Mouse (Mus musculus) lung, embryonic 14.5 days (tissue): ENCODE measurements around the gene Gan. TPM values are rescaled to one million over a fixed set of nuclear protein-coding genes. Genes with fewer than 3 reads are reported as not detected.

Experiments
- ATAC-seq: fragments of 200-750 bp; cut with Nextera tagmentation; 2 replicates; pipeline ENCODE4 v1.8.0; 2017; ENCODE audit warnings: mild to moderate bottlenecking, moderate TSS enrichment, moderate library complexity; ENCODE audit not compliant: insufficient read depth
- DNase-seq: peaks from one replicate; pipeline ENCODE4 v3.0.0-alpha.2; 2015
- H3K27ac ChIP-seq: fragments of 300-500 bp; sonication (generic); 2 replicates; pipeline ENCODE4 v1.5.1; 2014; ENCODE audit warnings: low read depth, mild to moderate bottlenecking, moderate library complexity
- H3K27me3 ChIP-seq: fragments of 300-500 bp; sonication (generic); 2 replicates; pipeline ENCODE4 v1.6.1; 2014; ENCODE audit warnings: low read length, control low read depth; ENCODE audit not compliant: insufficient read depth
- H3K36me3 ChIP-seq: fragments of 300-500 bp; sonication (generic); 2 replicates; pipeline ENCODE4 v1.6.1; 2014; ENCODE audit warnings: control low read depth; ENCODE audit not compliant: insufficient read depth
- H3K4me1 ChIP-seq: fragments of 300-500 bp; sonication (generic); 2 replicates; pipeline ENCODE4 v1.6.1; 2014; ENCODE audit warnings: antibody characterized with exemption, control low read depth; ENCODE audit not compliant: insufficient read depth
- H3K4me2 ChIP-seq: fragments of 300-500 bp; sonication (generic); 2 replicates; pipeline ENCODE4 v1.6.1; 2014; ENCODE audit warnings: mild to moderate bottlenecking
- H3K4me3 ChIP-seq: fragments of 300-500 bp; sonication (generic); 2 replicates; pipeline ENCODE4 v1.5.1; 2014; ENCODE audit warnings: low read depth, low read length
- H3K9ac ChIP-seq: fragments of 300-500 bp; sonication (generic); 2 replicates; pipeline ENCODE4 v1.6.1; 2014
- H3K9me3 ChIP-seq: fragments of 300-500 bp; sonication (generic); 2 replicates; pipeline ENCODE4 v1.6.1; 2016; ENCODE audit warnings: low read depth, low read length, control low read depth
- CTCF ChIP-seq: IDR thresholded peaks from 2 replicates; pipeline ENCODE4 v1.5.1; 2016; ENCODE audit warnings: antibody characterized with exemption, low read depth
- WGBS: fragments of 180-500 bp; shearing (Covaris S2); extraction: QIAGEN DNeasy Blood & Tissue Kit; methylation state at CpG from one replicate; pipeline ENCODE4 v1.1.7; 2014; 5-methylcytosine and 5-hydroxymethylcytosine counted together
- polyA plus RNA-seq: library from polyadenylated mRNA; unstranded; fragments of >200 nt; fragmentation: Nextera tagmentation; extraction: Ambion mirVana; gene quantifications from 2 replicates; pipeline ENCODE4 v1.2.1, GENCODE M21; 2014

Gan gene
- polyA plus RNA-seq, 1 experiment from 2014 or later: 3.3 TPM

GRCm38 (mm10) chr8:117236531-117236930 is 78.6 kb downstream of the Gan start:
- Histone ChIP-seq H3K9me3 (no peaks in the 10 kb centered on the region), H3K4me2 (no peak overlapping the region), H3K27ac (no peak overlapping the region), H3K4me3 (no peak overlapping the region), H3K4me1 (no peaks in the 10 kb centered on the region), H3K9ac (no peak overlapping the region), H3K36me3 (no peaks in the 10 kb centered on the region), H3K27me3 (no peaks in the 10 kb centered on the region)
- WGBS: 90% methylated on average over 4 of the region's 4 CpGs
- TF ChIP-seq CTCF: no peak
- ATAC-seq: no peak
- no peak for DNase-seq

- Histone ChIP-seq H3K4me3 (no peak overlapping the region), H3K9me3 (no peaks in the 10 kb centered on the region), H3K4me1 (no peaks in the 10 kb centered on the region), H3K9ac (no peak overlapping the region), H3K27ac (no peak overlapping the region), H3K4me2 (no peak overlapping the region), H3K27me3 (no peaks in the 10 kb centered on the region), H3K36me3 (no peaks in the 10 kb centered on the region)
- WGBS: 73% methylated on average over 5 of the region's 5 CpGs
- no peak for ATAC-seq
- TF ChIP-seq CTCF: no peak
- no peak for DNase-seq
These were observed 82.4 kb downstream of the Gan start for GRCm38 (mm10) chr8:117240326-117240725.

- Histone ChIP-seq H3K4me2 (no peak overlapping the region), H3K4me1 (no peaks in the 10 kb centered on the region), H3K36me3 (no peaks in the 10 kb centered on the region), H3K27me3 (no peaks in the 10 kb centered on the region), H3K9me3 (no peaks in the 10 kb centered on the region), H3K4me3 (no peak overlapping the region), H3K27ac (no peak overlapping the region), H3K9ac (no peak overlapping the region)
- 67% methylated on average over 5 of the region's 5 CpGs for WGBS
- ATAC-seq (no peak), DNase-seq (no peak)
- no peak for TF ChIP-seq CTCF
These were observed 83.0 kb downstream of the Gan start for GRCm38 (mm10) chr8:117240841-117241494.

GRCm38 (mm10) chr8:117241848-117242247 is 83.9 kb downstream of the Gan start:
- ATAC-seq (no peak), DNase-seq (no peak)
- no peaks in the 10 kb centered on the region for H3K4me1 ChIP-seq
- no peak overlapping the region for H3K4me3 ChIP-seq
- H3K9ac ChIP-seq: no peak overlapping the region
- WGBS: 37% methylated on average over 3 of the region's 3 CpGs
- H3K36me3 ChIP-seq: no peaks in the 10 kb centered on the region
- H3K9me3 ChIP-seq: no peaks in the 10 kb centered on the region
- no peaks in the 10 kb centered on the region for H3K27me3 ChIP-seq
- TF ChIP-seq CTCF: no peak
- H3K27ac ChIP-seq: no peak overlapping the region
- H3K4me2 ChIP-seq: no peak overlapping the region

- no peaks in the 10 kb centered on the region for H3K27me3 ChIP-seq
- H3K4me1 ChIP-seq: no peaks in the 10 kb centered on the region
- H3K9me3 ChIP-seq: no peaks in the 10 kb centered on the region
- H3K9ac ChIP-seq: no peak overlapping the region
- TF ChIP-seq CTCF: no peak
- no peak for ATAC-seq
- 49% methylated on average over 6 of the region's 6 CpGs for WGBS
- DNase-seq: no peak
- no peak overlapping the region for H3K4me3 ChIP-seq
- no peak overlapping the region for H3K27ac ChIP-seq
- H3K4me2 ChIP-seq: no peak overlapping the region
- H3K36me3 ChIP-seq: no peaks in the 10 kb centered on the region
These were observed 84.4 kb downstream of the Gan start for GRCm38 (mm10) chr8:117242286-117242685.

GRCm38 (mm10) chr8:117244601-117245000 is 86.7 kb downstream of the Gan start:
- H3K27ac ChIP-seq: no peak overlapping the region
- H3K4me1 ChIP-seq: no peaks in the 10 kb centered on the region
- H3K9me3 ChIP-seq: no peaks in the 10 kb centered on the region
- TF ChIP-seq CTCF: no peak
- 37% methylated on average over 6 of the region's 6 CpGs for WGBS
- H3K36me3 ChIP-seq: no peaks in the 10 kb centered on the region
- H3K9ac ChIP-seq: no peak overlapping the region
- no peaks in the 10 kb centered on the region for H3K27me3 ChIP-seq
- DNase-seq: no peak
- no peak for ATAC-seq
- H3K4me2 ChIP-seq: no peak overlapping the region
- H3K4me3 ChIP-seq: no peak overlapping the region

GRCm38 (mm10) chr8:117248341-117248740 is 90.4 kb downstream of the Gan start:
- Histone ChIP-seq H3K4me3 (no peak overlapping the region), H3K9me3 (no peaks in the 10 kb centered on the region), H3K27me3 (no peaks in the 10 kb centered on the region), H3K36me3 (no peaks in the 10 kb centered on the region), H3K9ac (no peak overlapping the region), H3K27ac (no peak overlapping the region), H3K4me1 (no peaks in the 10 kb centered on the region), H3K4me2 (no peak overlapping the region)
- TF ChIP-seq CTCF: no peak
- DNase-seq (no peak), ATAC-seq (no peak)
- WGBS: 53% methylated on average over 11 of the region's 11 CpGs
